Mouse (Mus musculus): Measurements from ENCODE around the gene Fnip1.

The Fnip1 gene

DNA sequence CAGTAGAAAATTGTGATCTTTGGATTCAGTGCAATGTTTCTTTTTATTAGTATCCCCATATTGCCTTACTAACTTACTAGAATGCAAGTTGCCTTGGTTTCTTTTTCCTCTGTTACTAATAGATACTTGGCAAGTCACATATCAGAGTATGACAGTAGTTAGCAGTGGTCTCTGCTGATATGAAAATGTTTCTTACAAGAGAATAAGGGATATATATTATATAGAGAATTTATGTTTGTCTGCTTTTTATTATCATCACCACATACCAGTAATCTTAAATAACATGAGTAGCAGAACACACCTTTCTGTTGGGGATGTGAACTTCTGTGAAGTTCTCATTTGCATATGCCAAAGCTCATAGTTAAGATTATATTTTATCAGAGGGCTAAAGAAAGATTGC, 104.4 kb downstream of the Fnip1 start:
- DNase-seq (ENCODE audit: low read depth, low spot score), result no peak

DNA sequence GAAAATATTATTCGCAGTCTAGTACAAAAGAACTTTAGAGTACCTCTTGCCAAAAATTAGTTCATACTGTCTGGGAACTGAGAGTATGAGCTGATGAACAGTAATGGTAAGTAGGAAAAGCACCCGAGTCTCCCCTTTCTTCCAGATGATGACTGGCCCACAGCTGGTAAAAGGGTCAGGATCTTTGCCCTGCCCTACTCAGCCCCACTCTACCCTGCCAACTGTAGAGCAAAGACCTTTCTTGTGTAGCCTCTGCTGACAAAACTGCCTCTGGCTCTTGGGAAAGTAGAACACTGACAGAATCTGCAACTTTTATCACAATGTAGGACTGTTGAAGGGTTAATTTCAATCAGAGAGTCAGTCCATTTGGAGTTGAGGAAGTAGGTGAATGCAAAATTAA, 117.0 kb downstream of the Fnip1 start:
- no peak for DNase-seq (ENCODE audit: low read depth, low spot score)

DNA sequence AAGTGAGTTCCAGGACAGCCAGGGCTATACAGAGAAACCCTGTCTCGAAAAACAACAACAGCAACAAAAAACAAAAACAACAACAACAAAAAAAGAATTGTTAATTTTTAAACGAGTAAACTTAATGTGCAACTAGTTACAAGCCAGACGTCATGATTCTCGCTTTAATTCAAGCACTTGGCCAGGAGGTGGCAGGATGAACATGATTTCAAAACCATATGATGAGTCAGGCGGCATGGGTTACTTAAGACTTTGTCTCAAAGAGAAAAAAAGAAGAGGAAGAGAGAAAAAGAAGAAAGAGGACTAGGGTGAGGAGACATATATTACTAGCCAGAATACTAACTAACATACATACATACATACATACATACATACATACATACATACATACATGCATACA, 124.8 kb downstream of the Fnip1 start:
- DNase-seq (ENCODE audit: low read depth, low spot score), result no peak
